Mouse (Mus musculus): Measurements from ENCODE around the gene Psmd8. TPM values are rescaled to one million over a fixed set of nuclear protein-coding genes. Genes with fewer than 3 reads are reported as not detected.

The Psmd8 gene
- polyA plus RNA-seq (2015; fragmentation: Nextera tagmentation; extraction: Ambion mirVana), result 157 and 158 TPM in 2 replicates

GRCm38 (mm10) chr7:29180077-29180853, at the start of gene Psmd8:
Psmd8 (minus strand) TSS chr7:29180701.

GRCm38 (mm10) chr7:29213675-29214082, 33.2 kb upstream of the Psmd8 start, which contains the start of gene Catsperg1:
Catsperg1 (minus strand) TSS chr7:29214035.

DNA sequence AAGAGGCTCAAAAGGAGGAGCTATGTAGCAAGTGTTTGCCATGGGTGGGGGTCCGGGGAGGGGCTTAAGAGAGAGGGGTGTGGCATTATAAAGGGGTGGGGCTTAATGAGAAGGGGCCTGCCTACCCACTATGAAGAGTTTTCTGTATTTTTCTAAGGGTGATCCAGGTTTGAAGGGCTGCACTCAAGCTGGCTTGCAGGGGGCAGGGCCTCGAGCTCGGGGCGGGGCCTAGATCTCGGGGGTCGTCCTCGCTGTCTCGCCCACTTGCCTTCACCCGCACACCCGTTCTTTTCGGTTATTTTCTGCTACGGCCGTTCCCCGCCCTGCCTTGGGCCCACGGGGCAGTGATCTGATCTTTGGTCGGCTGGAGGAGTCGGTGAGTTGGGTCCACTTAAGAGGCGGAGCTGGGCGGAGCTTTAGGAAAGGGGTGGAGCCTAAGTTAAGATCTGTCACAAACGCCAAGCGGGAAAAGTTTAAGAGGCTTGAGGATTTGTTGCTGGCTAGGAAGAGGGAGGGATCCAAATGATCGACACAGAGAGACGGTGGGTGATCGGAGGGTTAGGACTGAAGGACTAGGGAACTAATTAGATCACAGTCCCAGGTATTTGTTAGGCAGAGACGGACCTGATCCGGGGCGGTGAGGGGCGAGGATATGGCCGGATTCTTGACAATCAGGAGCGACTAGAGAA, 10.3 kb downstream of the Psmd8 start, which contains the start of the genes Ggn and Spred3:
Gene Ggn (plus strand): TSS at position 145 of the 689 bp plus-strand sequence.
Gene Spred3 (minus strand): TSS at position 346 of the 689 bp plus-strand sequence.

GRCm38 (mm10) chr7:29155838-29156782, 24.4 kb downstream of the Psmd8 start, which contains the start of gene Fam98c:
Fam98c (minus strand) TSS chr7:29156234.

DNA sequence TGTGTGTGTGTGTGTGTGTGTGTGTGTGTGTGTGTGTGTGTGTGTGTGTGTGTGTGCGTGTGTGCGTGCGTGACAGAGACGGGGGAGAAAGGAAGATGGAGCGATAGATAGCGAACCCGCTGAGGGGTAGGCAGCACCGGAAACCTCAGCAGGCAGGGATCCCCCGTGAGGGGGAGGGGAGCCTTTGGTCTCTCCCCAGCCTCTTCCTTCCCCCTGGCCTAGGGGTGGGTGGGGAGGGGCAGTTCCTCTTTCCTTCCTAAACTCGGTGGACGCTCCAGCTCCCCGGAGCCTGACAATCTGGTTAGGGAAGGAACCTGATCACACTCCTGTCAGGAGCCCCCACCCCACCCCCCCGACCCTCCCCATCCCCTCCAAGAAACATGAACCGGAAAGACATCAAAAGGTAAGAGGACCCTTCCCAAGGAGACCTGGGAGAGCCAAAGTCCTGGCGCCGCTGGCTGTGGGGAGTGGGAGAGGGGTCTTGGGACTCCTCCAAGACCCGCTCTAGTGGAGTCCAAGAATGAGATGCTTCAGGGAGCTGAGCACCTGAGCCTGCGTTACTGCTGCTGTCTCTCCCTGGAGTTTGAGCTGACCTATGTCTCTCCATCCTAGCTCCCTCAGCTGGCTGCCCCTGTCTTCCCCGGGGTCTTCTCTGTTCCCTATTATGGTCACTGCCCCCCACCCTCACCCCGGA, 45.7 kb downstream of the Psmd8 start, which contains the start of gene Rasgrp4:
Gene Rasgrp4 (plus strand): TSS at position 159 of the 694 bp plus-strand sequence.

DNA sequence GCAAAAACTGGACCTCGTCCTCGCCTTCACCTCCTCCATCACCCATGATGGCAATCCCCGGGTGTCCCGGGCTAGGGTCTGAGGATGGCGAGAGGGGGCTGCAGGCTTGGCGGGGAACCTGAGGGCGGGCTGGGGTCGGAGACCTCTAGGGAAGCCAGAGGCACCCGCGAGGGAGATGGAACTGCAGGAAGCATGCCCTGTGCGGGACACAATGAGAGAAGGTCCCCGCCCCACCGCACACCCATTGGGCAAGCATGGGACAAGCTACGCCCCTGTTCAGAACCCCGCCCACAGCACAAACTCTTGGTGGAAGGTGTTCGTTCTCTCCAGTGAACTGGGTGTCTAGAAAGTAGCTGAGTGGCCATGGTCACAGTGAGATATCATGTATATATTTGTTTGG, 55.5 kb downstream of the Psmd8 start, which contains the start of gene Ryr1:
Gene Ryr1 (minus strand): TSS at position 210 of the 400 bp plus-strand sequence.

Other genes starting within 250 kb of the Psmd8 start
- 114 and 117 TPM in 2 replicates for gene Actn4, start 218.4 kb downstream of the Psmd8 start, polyA plus RNA-seq (2015; fragmentation: Nextera tagmentation; extraction: Ambion mirVana)
- 346 and 382 TPM in 2 replicates for gene Eif3k, start 198.8 kb downstream of the Psmd8 start, polyA plus RNA-seq (2015; fragmentation: Nextera tagmentation; extraction: Ambion mirVana)
- 50.9 and 57.2 TPM in 2 replicates for gene Map4k1, start 198.7 kb downstream of the Psmd8 start, polyA plus RNA-seq (2015; fragmentation: Nextera tagmentation; extraction: Ambion mirVana)
- gene Ryr1, start 55.5 kb downstream of the Psmd8 start, polyA plus RNA-seq (2015; fragmentation: Nextera tagmentation; extraction: Ambion mirVana), result 0.17 and 0.24 TPM in 2 replicates
- 8.2 and 8.8 TPM in 2 replicates for gene Rasgrp4, start 45.9 kb downstream of the Psmd8 start, polyA plus RNA-seq (2015; fragmentation: Nextera tagmentation; extraction: Ambion mirVana)
- gene Fam98c, start 24.5 kb downstream of the Psmd8 start, polyA plus RNA-seq (2015; fragmentation: Nextera tagmentation; extraction: Ambion mirVana), result 16.5 and 20.1 TPM in 2 replicates
- 0.23 TPM in 2 replicates for gene Ggn, start 10.5 kb downstream of the Psmd8 start, polyA plus RNA-seq (2015; fragmentation: Nextera tagmentation; extraction: Ambion mirVana)
- 0.54 and 0.76 TPM in 2 replicates for gene Spred3, start 10.3 kb downstream of the Psmd8 start, polyA plus RNA-seq (2015; fragmentation: Nextera tagmentation; extraction: Ambion mirVana)
- 0.46 and 0.59 TPM in 2 replicates for gene Catsperg1, start 33.3 kb upstream of the Psmd8 start, polyA plus RNA-seq (2015; fragmentation: Nextera tagmentation; extraction: Ambion mirVana)
- 1.5 and 1.7 TPM in 2 replicates for gene Kcnk6, start 51.8 kb upstream of the Psmd8 start, polyA plus RNA-seq (2015; fragmentation: Nextera tagmentation; extraction: Ambion mirVana)
- gene Yif1b, start 57.6 kb upstream of the Psmd8 start, polyA plus RNA-seq (2015; fragmentation: Nextera tagmentation; extraction: Ambion mirVana), result 47.2 and 53.1 TPM in 2 replicates
- gene 2200002D01Rik, start 67.8 kb upstream of the Psmd8 start, polyA plus RNA-seq (2015; fragmentation: Nextera tagmentation; extraction: Ambion mirVana), result 2.2 and 2.3 TPM in 2 replicates
- gene Spint2, start 101.2 kb upstream of the Psmd8 start, polyA plus RNA-seq (2015; fragmentation: Nextera tagmentation; extraction: Ambion mirVana), result 40.8 and 44.8 TPM in 2 replicates
- 27.1 and 27.3 TPM in 2 replicates for gene Ppp1r14a, start 108.6 kb upstream of the Psmd8 start, polyA plus RNA-seq (2015; fragmentation: Nextera tagmentation; extraction: Ambion mirVana)
- gene Dpf1, start 123.2 kb upstream of the Psmd8 start, polyA plus RNA-seq (2015; fragmentation: Nextera tagmentation; extraction: Ambion mirVana), result 0.81 and 1.8 TPM in 2 replicates

Measured in spleen, postnatal 0 days (tissue).